Mouse (Mus musculus) frontal cortex, postnatal 25 days (tissue): ENCODE data around the gene Pard3.

ENCODE experiments used
- DNase-seq, 2 experiments: peaks; one replicate each; pipeline ENCODE4 v3.0.0; 2022; ENCODE audit warnings: low spot score in 2 of 2

The Pard3 gene

GRCm38 (mm10) chr8:127495226-127495780, 431.6 kb downstream of the Pard3 start:
- DNase-seq = no peak

DNA sequence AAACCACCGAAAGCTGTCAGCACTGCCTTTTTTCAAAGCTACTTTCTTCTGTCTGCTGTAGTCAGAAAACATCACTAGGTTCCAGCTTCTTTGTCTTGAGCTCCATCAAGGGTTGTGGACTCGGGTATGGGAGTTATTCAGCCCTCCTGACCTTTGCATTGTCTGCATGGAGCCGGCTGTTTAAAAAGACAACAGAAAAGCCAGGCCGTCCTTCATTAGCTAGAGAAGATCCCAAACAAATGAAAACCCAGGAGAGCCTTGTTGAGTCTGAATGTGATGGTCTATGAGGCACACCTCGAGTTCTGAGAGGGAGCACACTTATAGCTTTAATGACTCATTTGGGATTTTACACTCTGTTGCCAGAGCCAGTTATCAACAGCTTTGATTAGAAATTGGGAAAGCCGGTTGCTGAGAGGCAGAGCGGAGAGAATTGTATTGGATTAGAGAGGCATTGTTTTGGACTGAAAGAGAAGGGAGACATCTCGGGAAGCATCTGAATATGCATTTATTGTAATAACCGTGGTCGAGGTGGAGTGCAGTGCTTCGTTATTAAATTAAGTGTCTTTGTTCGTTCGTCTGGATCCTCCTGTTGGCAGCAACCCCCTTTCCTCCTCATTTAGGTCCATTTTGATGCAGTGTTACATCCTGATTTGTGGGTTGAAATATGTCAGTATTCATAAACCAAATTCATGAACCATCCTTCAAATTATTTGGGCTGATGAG, 435.5 kb downstream of the Pard3 start:
- no peak for DNase-seq

DNA sequence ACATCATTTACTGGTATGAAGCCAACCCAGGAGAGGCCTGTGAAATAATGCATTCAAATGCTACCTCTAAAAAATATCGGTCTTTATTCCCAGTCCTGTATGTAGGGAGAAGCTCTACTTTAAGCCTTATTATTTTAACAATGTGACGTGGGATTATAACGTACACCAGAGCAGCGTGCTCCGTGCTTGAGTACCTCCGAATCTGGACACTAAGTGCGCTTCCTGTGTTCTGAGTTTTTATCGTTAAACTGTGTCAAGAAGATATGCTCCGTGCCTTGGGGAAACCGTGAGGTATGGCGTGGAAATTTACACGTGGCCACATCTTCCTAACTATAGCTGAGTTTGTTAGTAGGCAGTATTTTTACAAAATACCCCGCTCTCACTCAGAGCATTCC, 436.0 kb downstream of the Pard3 start:
- DNase-seq = no peak

- DNase-seq = no peak
Measured at GRCm38 (mm10) chr8:127500206-127500605, 436.5 kb downstream of the Pard3 start.

- no peak for DNase-seq
Measured at GRCm38 (mm10) chr8:127501756-127502155, 438.1 kb downstream of the Pard3 start.

- DNase-seq = no peak
Measured at GRCm38 (mm10) chr8:127505286-127505685, 441.6 kb downstream of the Pard3 start.

DNA sequence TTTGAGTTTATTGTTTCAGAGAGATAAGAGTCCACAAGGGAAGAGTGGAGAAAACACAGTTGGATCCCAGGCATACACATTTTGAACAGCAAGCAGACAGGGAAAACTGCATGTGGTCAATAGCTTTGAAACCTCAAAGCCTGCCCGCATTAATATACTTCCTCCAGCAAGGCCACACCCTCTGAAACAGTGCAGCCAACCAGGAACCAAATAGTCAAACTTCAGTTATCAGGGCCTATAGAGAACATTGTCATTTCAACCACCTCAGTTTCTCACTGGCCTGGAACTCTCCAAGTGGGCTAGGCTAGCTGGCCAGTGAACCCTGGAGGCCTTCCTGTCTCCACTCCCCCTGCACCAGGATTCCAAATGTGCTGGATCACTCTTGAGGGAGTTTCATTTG, 442.6 kb downstream of the Pard3 start:
- DNase-seq = no peak

DNA sequence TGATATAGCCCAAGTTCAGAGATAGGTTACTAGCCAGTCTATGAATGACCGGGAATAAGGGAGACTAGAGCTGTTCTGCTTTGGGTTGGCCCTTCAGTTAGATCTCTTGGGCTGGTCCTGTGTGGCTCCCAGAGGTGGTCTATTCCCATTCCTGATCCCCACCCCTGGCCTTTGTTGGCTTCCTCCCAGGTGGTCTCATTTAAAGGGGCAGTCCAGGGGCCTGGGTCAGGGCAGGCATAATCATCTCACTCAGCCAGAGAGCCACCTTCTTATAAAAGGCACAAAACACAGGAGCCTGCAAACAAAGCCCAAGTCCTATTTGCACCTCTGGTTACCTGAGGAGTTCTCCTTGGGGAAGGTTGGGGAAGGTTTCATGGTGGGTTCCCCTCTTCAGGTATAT, 447.6 kb downstream of the Pard3 start:
- no peak for DNase-seq

GRCm38 (mm10) chr8:127512001-127512573, 448.4 kb downstream of the Pard3 start:
- DNase-seq = no peak

DNA sequence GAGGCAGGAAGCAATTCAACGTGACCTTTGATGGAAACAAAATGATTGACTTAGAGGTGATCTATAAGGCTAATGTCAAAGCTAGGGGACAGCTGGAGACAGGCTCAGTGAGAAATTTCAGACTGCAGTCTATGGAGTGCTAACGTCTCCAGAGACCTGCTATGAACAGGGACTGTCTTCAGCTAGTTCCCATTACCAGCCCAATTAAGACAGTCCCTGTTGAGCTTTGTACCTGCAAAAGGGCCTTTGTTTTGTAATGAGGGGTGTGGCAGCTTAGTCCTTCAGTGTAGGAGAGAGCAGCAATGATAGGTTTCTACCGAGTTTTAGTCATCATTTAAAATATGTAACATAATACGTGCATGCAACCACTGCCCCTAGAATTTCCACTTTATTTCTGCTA, 448.9 kb downstream of the Pard3 start:
- no peak for DNase-seq

DNA sequence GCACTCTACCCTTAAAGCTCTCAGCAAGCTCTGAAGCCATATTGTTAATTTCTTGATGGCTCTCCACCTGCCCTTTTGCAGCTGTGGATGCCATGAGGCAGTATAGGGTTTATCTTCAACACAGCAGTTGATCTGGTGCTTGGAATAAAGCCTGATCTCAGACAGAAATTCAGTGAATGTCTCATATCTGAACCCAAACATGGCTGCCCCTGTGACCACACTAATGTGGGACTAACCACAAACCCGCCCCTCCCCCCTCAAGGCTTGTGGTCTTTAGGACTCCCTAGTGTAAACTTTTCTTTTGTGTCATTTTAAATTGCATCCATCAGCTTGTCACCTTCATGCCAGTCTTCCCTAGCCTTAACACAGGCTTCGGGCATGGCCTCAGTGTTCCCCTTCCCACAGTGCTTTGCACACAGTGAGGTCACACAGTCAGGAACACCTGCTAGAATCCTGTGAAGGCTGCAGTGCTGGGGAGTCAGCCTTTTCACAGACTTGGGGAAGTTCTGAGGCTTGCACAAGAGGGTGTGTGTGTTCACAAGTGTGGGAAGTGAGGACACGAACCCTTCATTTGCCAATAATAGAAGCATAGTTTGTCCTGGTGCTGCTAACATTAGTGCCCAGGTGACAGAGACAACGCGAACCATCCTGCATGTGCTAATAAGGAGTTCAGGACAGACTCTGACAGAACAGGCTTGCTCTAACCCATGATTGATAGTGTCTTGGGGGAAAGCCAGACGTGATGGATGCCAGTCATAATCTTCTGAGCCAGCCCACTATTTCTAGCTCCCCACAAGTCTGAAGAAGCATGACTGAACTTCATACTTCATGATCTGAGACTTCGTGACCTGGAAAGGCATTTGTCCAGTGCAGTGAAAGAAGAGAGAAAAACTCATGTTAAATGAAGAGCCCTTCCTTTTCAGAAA, 451.4 kb downstream of the Pard3 start:
- no peak for DNase-seq

DNA sequence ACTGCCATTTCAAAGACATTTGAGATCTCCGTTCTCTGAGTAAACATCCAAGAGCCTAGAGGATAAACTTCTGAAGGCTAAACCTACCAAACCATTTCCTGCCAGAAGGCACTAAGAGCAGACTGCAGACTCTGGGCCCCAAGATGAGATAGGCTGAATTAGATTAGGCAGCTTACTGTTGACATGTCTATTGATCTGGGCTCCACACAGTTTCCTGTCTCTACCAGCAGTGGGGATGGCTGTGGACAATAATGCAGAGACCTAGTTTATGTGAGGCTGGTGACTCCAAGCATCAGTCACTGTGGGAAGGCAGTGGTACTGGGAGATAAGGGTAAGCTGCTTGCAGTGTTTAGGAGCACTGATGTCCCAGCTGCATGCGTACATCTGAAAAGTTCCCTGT, 452.4 kb downstream of the Pard3 start:
- DNase-seq = no peak

DNA sequence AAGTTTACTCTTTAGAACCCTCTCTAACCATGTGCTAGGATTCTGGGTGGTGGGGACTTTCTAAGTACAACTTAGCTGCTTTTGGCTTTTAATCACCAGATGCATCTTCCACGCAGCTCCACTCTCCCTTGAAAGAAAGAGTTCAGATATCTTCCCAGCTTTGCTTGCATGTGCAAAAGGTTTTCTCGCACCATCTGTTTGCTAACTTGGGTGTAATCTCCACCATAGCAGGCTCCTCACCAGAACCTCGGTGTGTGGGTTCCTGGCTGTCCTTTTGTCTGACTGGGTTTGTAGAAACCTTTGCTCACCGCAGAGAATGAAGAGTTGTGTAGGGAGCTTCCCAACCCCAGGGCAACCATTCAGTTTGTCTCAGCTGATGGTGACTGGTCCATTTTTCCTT, 462.0 kb downstream of the Pard3 start:
- no peak for DNase-seq

DNA sequence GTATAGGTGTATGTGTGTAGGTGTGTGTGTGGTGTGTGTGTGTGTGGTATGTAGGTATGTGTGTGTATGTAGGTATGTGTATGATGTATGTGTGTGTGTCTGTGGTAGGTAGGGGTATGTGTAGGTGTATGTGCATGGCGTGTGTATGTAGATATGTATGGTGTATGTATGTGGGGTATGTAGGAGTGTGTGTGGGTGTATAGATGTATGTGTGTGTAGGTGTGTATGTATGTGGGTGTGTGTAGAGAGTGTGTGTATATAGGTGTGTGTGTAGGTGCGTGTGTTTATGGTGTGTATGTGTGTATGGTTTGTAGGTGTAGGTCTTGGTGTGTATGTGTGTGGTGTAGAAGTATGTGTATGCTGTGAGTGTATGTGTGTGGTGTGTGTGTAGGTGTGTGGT, 464.6 kb downstream of the Pard3 start:
- no peak for DNase-seq

GRCm38 (mm10) chr8:127529746-127530145, 466.1 kb downstream of the Pard3 start:
- no peak for DNase-seq

DNA sequence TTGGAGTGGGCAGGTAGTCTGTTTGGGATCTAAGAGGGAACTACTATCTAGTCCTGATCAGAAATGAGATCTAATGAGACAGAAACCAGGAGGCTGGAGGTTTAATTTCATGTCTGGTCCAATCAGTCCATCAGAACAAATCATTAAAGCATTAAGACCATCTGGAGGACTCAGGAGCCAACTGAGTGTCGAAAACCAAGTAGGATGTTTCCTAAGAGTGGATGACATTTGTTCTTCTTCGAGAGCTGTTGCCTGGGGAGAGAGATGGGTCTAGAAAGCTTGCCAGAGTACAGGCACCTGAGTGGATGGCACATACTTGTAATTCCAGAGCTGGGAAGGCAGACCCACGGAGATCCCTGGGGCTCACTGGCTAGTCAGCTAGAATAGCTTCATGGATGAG, 468.2 kb downstream of the Pard3 start:
- DNase-seq = no peak

DNA sequence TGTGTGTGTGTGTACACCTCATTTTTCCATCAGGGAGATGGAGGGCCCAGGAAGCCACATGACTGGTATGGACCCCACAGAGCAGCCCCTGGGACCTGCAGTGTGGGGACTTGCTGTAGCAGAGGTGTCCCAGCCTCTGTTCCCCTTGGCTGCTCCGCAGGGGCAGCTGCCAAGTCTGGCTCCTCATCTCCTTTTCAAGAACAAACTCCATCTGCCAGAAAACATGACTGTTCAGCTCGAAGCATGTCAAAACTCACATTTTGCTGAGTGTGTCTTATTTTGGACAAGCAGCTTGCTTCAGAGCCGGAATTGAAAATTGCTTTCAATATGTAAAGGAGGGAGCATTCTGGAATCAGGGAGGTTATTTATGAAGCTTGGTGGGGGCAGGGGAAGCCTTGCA, 471.1 kb downstream of the Pard3 start:
- no peak for DNase-seq

DNA sequence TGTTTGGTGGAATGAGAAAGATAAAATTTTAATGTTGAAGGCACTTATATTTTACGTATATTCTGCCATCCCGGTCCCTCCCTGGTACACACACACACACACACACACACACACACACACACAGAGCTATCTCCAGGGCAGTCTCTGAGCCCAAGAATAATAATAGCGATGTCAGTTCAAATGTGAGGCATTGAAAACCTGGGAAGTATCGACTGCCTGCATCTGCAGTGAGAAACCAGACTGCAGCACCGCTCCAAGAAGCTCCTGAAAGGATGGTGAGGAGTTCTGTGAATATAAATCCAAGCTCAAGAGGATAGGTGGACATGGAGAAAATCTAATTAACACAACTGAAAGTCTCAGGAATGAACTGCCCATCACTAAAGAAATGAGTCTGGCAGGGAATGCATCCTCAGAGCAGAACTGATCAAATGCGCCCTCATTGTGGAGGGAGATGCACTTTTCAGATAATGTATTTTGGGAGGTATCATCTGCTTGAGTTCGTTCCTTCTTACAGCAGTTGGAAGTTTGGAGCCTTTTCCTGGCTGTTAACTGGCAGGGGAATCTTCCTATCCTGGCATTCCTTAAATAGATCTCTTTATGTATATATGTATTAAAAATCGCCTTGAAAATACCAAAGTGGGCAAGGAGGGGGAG, 471.6 kb downstream of the Pard3 start:
- DNase-seq = no peak

- no peak for DNase-seq
Measured at GRCm38 (mm10) chr8:127535846-127536220, 472.1 kb downstream of the Pard3 start.

- no peak for DNase-seq
Measured at GRCm38 (mm10) chr8:127539803-127540202, 476.1 kb downstream of the Pard3 start.

GRCm38 (mm10) chr8:127540273-127540672, 476.6 kb downstream of the Pard3 start:
- DNase-seq = no peak

DNA sequence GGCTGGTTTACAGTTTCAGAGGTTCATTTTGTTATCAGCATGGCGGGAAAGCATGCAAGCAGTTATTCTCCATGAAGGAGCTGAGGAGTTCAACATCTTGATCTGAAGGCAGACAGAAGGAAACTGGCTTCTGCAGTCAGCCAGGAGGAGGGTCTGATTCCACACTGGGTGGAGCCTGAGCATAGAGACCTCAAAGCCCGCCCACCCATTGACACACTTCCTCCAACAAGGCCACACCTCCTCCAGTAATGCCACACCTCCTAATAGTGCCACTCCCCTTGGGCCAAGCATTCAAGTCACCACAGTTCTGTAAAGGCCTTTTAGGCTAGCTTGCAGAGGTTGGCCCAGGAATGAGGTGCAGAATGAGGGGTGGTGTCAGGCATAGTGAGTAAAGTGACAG, 478.5 kb downstream of the Pard3 start:
- no peak for DNase-seq
